Mouse (Mus musculus) lung, adult 2 months (tissue): Measurements from ENCODE around the gene Tnp1.

ENCODE experiments used
- CTCF ChIP-seq: fragments of 200-500 bp; IDR thresholded peaks from 2 replicates; pipeline ENCODE4 v1.5.1; 2011; ENCODE audit warnings: mild to moderate bottlenecking, low read length, control low read depth; ENCODE audit not compliant: insufficient read depth
- POLR2A ChIP-seq: fragments of 200-500 bp; IDR thresholded peaks from 2 replicates; pipeline ENCODE4 v1.6.1; 2011; ENCODE audit warnings: low read depth, mild to moderate bottlenecking, control low read depth, low read length, borderline replicate concordance; ENCODE audit errors: extremely low read depth

- TF ChIP-seq CTCF = no peak
- no peak for TF ChIP-seq POLR2A
Measured at GRCm38 (mm10) chr1:73046896-73047672, 31.4 kb upstream of the Tnp1 start.
